Mouse (Mus musculus) neural tube, embryonic 13.5 days (tissue): ENCODE measurements around the gene Misp. TPM values are rescaled to one million over a fixed set of nuclear protein-coding genes. Genes with fewer than 3 reads are reported as not detected.

Source experiments
- ATAC-seq: fragments of 200-750 bp; cut with Nextera tagmentation; 2 replicates; pipeline ENCODE4 v1.8.0; 2017; ENCODE audit warnings: low read depth, mild to moderate bottlenecking, moderate TSS enrichment, moderate library complexity
- H3K27ac ChIP-seq: fragments of 300-500 bp; sonication (generic); replicated peaks from 2 replicates; pipeline ENCODE4 v1.5.1; 2015; ENCODE audit warnings: moderate library complexity, mild to moderate bottlenecking, inconsistent platforms
- H3K27me3 ChIP-seq: fragments of 300-500 bp; sonication (generic); 2 replicates; pipeline ENCODE4 v1.6.1; 2015; ENCODE audit warnings: mild to moderate bottlenecking, inconsistent platforms
- H3K36me3 ChIP-seq: fragments of 300-500 bp; sonication (generic); 2 replicates; pipeline ENCODE4 v1.6.1; 2015; ENCODE audit warnings: mild to moderate bottlenecking, inconsistent platforms
- H3K4me1 ChIP-seq: fragments of 300-500 bp; sonication (generic); replicated peaks from 2 replicates; pipeline ENCODE4 v1.6.1; 2015; ENCODE audit warnings: inconsistent platforms
- H3K4me2 ChIP-seq: fragments of 300-500 bp; sonication (generic); 2 replicates; pipeline ENCODE4 v1.6.1; 2015; ENCODE audit warnings: inconsistent platforms, mild to moderate bottlenecking, moderate library complexity
- H3K4me3 ChIP-seq: fragments of 300-500 bp; sonication (generic); 2 replicates; pipeline ENCODE4 v1.5.1; 2015; ENCODE audit warnings: mild to moderate bottlenecking, inconsistent platforms
- H3K9ac ChIP-seq: fragments of 300-500 bp; sonication (generic); 2 replicates; pipeline ENCODE4 v1.6.1; 2015; ENCODE audit warnings: moderate library complexity, mild to moderate bottlenecking, inconsistent platforms
- H3K9me3 ChIP-seq: fragments of 300-500 bp; sonication (generic); 2 replicates; pipeline ENCODE4 v1.6.1; 2016; ENCODE audit warnings: inconsistent platforms
- WGBS: fragments of 180-500 bp; shearing (Covaris S2); methylation state at CpG from one replicate; pipeline ENCODE4 v1.1.7; 2015; 5-methylcytosine and 5-hydroxymethylcytosine counted together
- polyA plus RNA-seq: library from polyadenylated mRNA; unstranded; fragments of >200 nt; fragmentation: Nextera tagmentation; extraction: Ambion mirVana; gene quantifications from 2 replicates; pipeline ENCODE4 v1.2.1, GENCODE M21; 2015

Misp gene
- polyA plus RNA-seq, 1 experiment from 2014 or later: 2.5 TPM

DNA sequence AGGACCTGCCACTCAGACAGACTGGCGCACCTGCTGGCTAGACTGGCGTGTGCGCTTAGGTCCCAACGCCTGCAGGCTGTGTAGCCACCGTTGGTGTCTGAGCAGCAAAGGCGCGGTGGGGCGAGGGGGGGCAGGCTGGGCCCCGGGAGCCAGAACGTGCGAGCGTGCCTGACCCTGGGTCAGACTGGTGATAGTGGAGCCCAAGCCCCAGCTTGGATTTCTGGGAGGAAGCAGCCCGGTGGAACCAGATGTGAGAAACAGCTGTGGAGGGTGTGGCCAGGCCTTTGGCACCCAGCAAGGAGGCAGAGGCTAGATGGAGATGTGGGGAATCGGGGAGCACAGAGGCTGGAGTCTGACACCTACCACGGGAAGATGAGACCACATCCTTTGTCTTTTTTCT lies 23.5 kb upstream of the Misp start:
- ATAC-seq: no peak
- peak overlapping the region; percentile 72 for H3K27ac ChIP-seq
- H3K4me3 ChIP-seq: peak overlapping the region; percentile 20
- no peaks in the 10 kb centered on the region for H3K27me3 ChIP-seq
- H3K4me2 ChIP-seq: peak overlapping the region; percentile 46
- WGBS: 41% methylated on average over 15 of the region's 15 CpGs
- peak overlapping the region; percentile 66 for H3K9ac ChIP-seq
- no peaks in the 10 kb centered on the region for H3K9me3 ChIP-seq
- peaks cover 70% of the 10 kb centered on the region for H3K4me1 ChIP-seq
- H3K36me3 ChIP-seq: no peaks in the 10 kb centered on the region

- 86% methylated on average over 12 of the region's 12 CpGs for WGBS
- Histone ChIP-seq H3K27ac (no peak overlapping the region), H3K27me3 (no peaks in the 10 kb centered on the region), H3K36me3 (no peaks in the 10 kb centered on the region), H3K4me1 (peaks cover 81% of the 10 kb centered on the region), H3K4me3 (no peak overlapping the region), H3K9me3 (no peaks in the 10 kb centered on the region), H3K4me2 (no peak overlapping the region), H3K9ac (no peak overlapping the region)
- no peak for ATAC-seq
Measured at GRCm38 (mm10) chr10:79798289-79798928, 22.4 kb upstream of the Misp start.

- H3K4me2 ChIP-seq: no peak overlapping the region
- H3K9ac ChIP-seq: no peak overlapping the region
- H3K27ac ChIP-seq: peak overlapping the region; percentile 18; the same call in 1 of the 2 replicates
- H3K9me3 ChIP-seq: no peaks in the 10 kb centered on the region
- H3K4me1 ChIP-seq: peaks cover 88% of the 10 kb centered on the region
- ATAC-seq: no peak
- H3K4me3 ChIP-seq: no peak overlapping the region
- H3K36me3 ChIP-seq: no peaks in the 10 kb centered on the region
- no peaks in the 10 kb centered on the region for H3K27me3 ChIP-seq
- 78% methylated on average over 11 of the region's 11 CpGs for WGBS
Measured at GRCm38 (mm10) chr10:79800508-79800907, 20.3 kb upstream of the Misp start.

- Histone ChIP-seq H3K9me3 (no peaks in the 10 kb centered on the region), H3K4me3 (no peak overlapping the region), H3K4me2 (peak overlapping the region; percentile 2; the same call in 1 of the 2 replicates), H3K27me3 (no peaks in the 10 kb centered on the region), H3K36me3 (0 out of 2 replicates have a peak, but pooled peaks cover 4% of the 10 kb centered on the region), H3K27ac (peak overlapping the region; percentile 97), H3K4me1 (peaks cover 88% of the 10 kb centered on the region), H3K9ac (peak overlapping the region; percentile 45)
- WGBS: 30% methylated on average over 3 of the region's 3 CpGs
- no peak for ATAC-seq
Measured at GRCm38 (mm10) chr10:79801837-79802236, 19.0 kb upstream of the Misp start.

- 38% methylated on average over 11 of the region's 11 CpGs for WGBS
- Histone ChIP-seq H3K4me2 (peak overlapping the region; percentile 2; the same call in 1 of the 2 replicates), H3K27me3 (no peaks in the 10 kb centered on the region), H3K9ac (peak overlapping the region; percentile 45), H3K27ac (peak overlapping the region; percentile 97), H3K4me1 (peaks cover 88% of the 10 kb centered on the region), H3K4me3 (no peak overlapping the region), H3K9me3 (no peaks in the 10 kb centered on the region), H3K36me3 (peaks cover 10% of the 10 kb centered on the region; the same call in 1 of the 2 replicates)
- no peak for ATAC-seq
Measured at GRCm38 (mm10) chr10:79802331-79802971, 18.3 kb upstream of the Misp start.

GRCm38 (mm10) chr10:79803716-79804323 lies 17.0 kb upstream of the Misp start:
- 3% methylated on average over 29 of the region's 29 CpGs for WGBS

DNA sequence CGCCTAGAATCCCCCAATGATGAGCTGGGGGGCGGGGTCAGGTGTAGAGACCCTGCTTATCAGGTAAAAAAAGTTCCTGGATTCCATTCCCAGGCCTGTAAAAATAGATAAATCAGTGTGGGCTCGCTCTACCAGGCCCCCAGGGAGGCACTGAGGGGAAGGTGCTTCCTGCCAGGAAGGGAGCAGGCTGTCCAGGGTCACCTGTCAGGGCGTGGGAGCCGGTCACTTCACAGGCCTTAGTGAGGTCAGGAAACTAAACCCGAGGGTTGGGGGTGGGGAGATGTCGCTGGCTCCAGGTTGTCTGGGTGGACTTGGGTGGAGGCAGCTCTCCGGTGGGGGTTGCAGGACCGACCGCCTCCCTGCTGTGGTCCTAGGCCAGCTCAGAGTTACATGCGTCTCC lies 15.2 kb upstream of the Misp start:
- Histone ChIP-seq H3K4me2 (no peak overlapping the region), H3K9me3 (no peaks in the 10 kb centered on the region), H3K27me3 (no peaks in the 10 kb centered on the region), H3K9ac (peak overlapping the region; percentile 39; the same call in 1 of the 2 replicates), H3K4me3 (no peak overlapping the region), H3K4me1 (peaks cover 80% of the 10 kb centered on the region), H3K36me3 (peaks cover 41% of the 10 kb centered on the region), H3K27ac (peak overlapping the region; percentile 97; the same call in 1 of the 2 replicates)
- 78% methylated on average over 11 of the region's 11 CpGs for WGBS
- no peak for ATAC-seq

More at GRCm38 (mm10) chr10:79803716-79804323, 17.0 kb upstream of the Misp start:
- Histone ChIP-seq H3K4me3 (peak overlapping the region; percentile 26), H3K36me3 (peaks cover 23% of the 10 kb centered on the region), H3K27me3 (no peaks in the 10 kb centered on the region), H3K9ac (peak overlapping the region; percentile 58), H3K27ac (peak overlapping the region; percentile 97), H3K9me3 (no peaks in the 10 kb centered on the region), H3K4me1 (peaks cover 90% of the 10 kb centered on the region), H3K4me2 (peak overlapping the region; percentile 51)
- ATAC-seq: peak; percentile 91

DNA sequence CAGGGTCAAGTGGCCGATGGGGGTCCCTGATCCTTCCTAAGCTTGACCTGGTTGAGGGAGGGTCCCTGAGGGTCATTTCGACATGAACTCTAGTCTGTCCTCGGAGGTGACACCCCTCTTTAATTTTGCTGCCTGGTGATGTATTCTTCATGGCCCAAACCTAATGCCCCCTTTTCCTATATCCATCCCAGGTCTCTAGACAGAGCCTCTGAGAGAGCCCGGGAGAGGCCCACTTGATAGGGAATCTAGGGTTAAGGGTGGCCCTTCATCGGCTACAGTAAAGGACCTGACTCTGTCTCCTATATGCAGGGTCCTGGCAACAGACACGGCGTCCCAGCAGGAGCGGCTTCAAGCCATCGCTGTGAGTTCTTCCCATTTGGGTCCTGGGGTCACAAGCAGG lies 14.5 kb upstream of the Misp start:
- ATAC-seq: no peak
- peak overlapping the region; percentile 86 for H3K27ac ChIP-seq
- WGBS: 92% methylated on average over 9 of the region's 9 CpGs

GRCm38 (mm10) chr10:79806972-79807371 lies 13.8 kb upstream of the Misp start:
- WGBS: 85% methylated on average over 10 of the region's 10 CpGs
- no peak for ATAC-seq
- peaks cover 67% of the 10 kb centered on the region for H3K4me1 ChIP-seq
- no peaks in the 10 kb centered on the region for H3K9me3 ChIP-seq
- no peak overlapping the region for H3K9ac ChIP-seq
- H3K36me3 ChIP-seq: peaks cover 53% of the 10 kb centered on the region
- no peak overlapping the region for H3K4me3 ChIP-seq
- H3K4me2 ChIP-seq: no peak overlapping the region
- peak overlapping the region; percentile 86 for H3K27ac ChIP-seq
- no peaks in the 10 kb centered on the region for H3K27me3 ChIP-seq

More for the DNA sequence above, 14.5 kb upstream of the Misp start:
- H3K36me3 ChIP-seq: peaks cover 48% of the 10 kb centered on the region
- peaks cover 73% of the 10 kb centered on the region for H3K4me1 ChIP-seq
- no peaks in the 10 kb centered on the region for H3K9me3 ChIP-seq
- no peak overlapping the region for H3K9ac ChIP-seq
- H3K4me2 ChIP-seq: no peak overlapping the region
- H3K4me3 ChIP-seq: no peak overlapping the region
- H3K27me3 ChIP-seq: no peaks in the 10 kb centered on the region

DNA sequence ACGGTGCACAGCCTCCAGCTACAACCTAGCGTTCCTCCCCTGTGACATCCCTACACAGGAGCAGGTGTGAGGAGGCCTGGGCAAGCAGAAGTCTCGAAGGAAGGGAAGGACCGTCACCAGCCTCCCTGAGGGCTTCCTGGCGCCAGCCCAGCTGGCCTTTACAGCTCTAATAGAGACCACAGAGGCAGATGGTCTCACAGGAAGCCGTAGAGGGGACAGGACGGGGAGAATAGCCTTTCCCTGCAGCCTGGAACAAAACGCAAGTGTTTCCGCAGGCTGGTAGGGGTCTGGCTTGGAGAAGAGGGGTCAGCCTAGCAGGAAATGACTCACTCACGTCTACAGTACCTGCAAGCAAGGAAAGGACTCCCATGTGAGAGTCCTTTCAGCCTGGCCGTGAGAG lies 13.0 kb upstream of the Misp start:
- Histone ChIP-seq H3K4me1 (peaks cover 58% of the 10 kb centered on the region), H3K9ac (peak overlapping the region; percentile 45)

GRCm38 (mm10) chr10:79808728-79809127 lies 12.1 kb upstream of the Misp start:
- Histone ChIP-seq H3K4me2 (no peak overlapping the region), H3K9ac (no peak overlapping the region), H3K4me3 (no peak overlapping the region), H3K4me1 (peaks cover 49% of the 10 kb centered on the region), H3K36me3 (peaks cover 59% of the 10 kb centered on the region), H3K27me3 (no peaks in the 10 kb centered on the region), H3K27ac (peak overlapping the region; percentile 86; the same call in 1 of the 2 replicates), H3K9me3 (no peaks in the 10 kb centered on the region)
- no peak for ATAC-seq
- WGBS: 88% methylated on average over 11 of the region's 11 CpGs

More for the DNA sequence above, 13.0 kb upstream of the Misp start:
- Histone ChIP-seq H3K27me3 (no peaks in the 10 kb centered on the region), H3K9me3 (no peaks in the 10 kb centered on the region), H3K4me3 (no peak overlapping the region), H3K27ac (peak overlapping the region; percentile 86), H3K4me2 (no peak overlapping the region), H3K36me3 (peaks cover 59% of the 10 kb centered on the region)
- WGBS: 30% methylated on average over 11 of the region's 11 CpGs
- ATAC-seq: no peak
